Mouse (Mus musculus): ENCODE measurements around the gene Wfdc21.

DNA sequence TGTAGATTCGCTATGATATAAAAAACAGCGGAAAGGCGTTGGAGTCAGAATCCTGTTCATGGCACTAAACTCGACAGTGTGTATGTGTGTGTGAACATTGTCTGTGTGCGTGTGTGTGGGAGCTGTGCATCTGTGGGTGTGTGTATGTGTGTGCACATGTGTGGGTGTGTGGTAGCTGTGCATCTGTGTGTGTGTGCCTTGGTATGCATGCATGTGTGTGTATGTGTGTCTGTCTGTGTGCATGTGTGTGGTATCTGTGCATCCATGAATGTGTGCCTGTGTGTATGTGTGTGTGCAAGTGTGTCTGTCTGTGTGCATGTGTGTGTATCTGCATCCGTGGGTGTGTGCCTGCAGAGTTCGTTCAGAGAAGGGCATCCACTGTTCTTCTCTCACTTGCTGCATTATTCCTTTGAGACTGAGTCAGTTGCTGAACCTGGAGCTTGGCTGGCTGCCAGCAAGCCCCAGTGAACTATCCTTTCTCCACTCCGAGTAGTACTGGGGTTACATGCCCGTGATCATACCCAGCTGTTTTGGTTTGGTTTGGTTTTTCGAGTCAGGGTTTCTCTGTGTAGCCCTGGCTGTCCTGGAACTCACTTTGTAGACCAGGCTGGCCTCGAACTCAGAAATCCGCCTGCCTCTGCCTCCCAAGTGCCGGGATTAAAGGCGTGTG lies 37.3 kb downstream of the Wfdc21 start:
- TF ChIP-seq POLR2A (IDR thresholded peaks at IDR 0.05; ENCODE audit: borderline replicate concordance, control insufficient read depth, low read depth, low read length): no peak
- no peak for TF ChIP-seq CTCF (IDR thresholded peaks at IDR 0.05; ENCODE audit: control insufficient read depth, insufficient read depth, low read length)

Data from bone marrow, adult 2 months (tissue).